10 mouse cellular contexts compared by ENCODE assay signal in the genomic region with DNA sequence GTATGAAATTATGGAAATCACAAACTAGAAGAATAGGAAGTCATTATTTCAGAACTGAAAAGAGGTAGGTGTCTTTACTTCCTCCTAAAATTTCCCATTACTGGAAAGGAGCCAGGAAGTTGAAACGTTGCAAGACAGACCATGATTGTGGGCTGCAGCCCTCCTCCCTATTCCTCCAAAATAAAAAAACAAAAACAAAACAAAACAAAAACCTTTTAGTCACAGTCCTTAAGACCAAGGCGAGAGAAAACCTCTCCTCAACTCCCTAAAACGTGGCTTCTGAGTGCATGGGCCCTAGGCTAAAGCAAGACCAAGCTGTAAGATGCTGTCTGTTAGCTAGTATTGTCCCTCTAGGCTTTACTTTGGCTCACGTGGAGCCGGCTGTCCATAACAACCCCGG. TPM values are rescaled to one million over a fixed set of nuclear protein-coding genes. Genes with fewer than 3 reads are reported as not detected.
A peak's percentile ranks its signal among the peaks of the same experiment; 100 is the strongest.
DNase-seq lines count a peak whose midpoint lies in the region; ATAC-seq and TF ChIP-seq lines count a peak whose summit lies in the region.
"Had no signal": no experiment of that assay in that cellular context is flagged by ENCODE, and none has a peak within 500 bp of the region (broad histone marks: within the 10 kb centered on the region; RNA-seq: fewer than 3 reads in every experiment).

No protein-coding gene starts in this region.

- peak overlapping the region; percentile 21; the same call in 1 of the 2 replicates for H3K4me3 ChIP-seq in kidney, postnatal 0 days (replicated peaks; ENCODE audit: low read depth, low read length)
- peak overlapping the region; percentile 94 for H3K4me3 ChIP-seq in forebrain, embryonic 10.5 days
- peak overlapping the region; percentile 80 for H3K4me3 ChIP-seq in hindbrain, embryonic 13.5 days
- peak overlapping the region; percentile 57 for H3K4me3 ChIP-seq in midbrain, postnatal 0 days (ENCODE audit: low read depth, low read length)

- peaks cover 49% of the 10 kb centered on the region for H3K27me3 ChIP-seq in kidney, postnatal 0 days (ENCODE audit: insufficient read depth, low read length)
- peaks cover 61% of the 10 kb centered on the region for H3K27me3 ChIP-seq in forebrain, embryonic 10.5 days (ENCODE audit: poor library complexity, severe bottlenecking)
- H3K27me3 ChIP-seq in hindbrain, embryonic 13.5 days: no peaks in the 10 kb centered on the region
- no peaks in the 10 kb centered on the region for H3K27me3 ChIP-seq in midbrain, postnatal 0 days (ENCODE audit: insufficient read depth, low read length)

- peaks cover 8% of the 10 kb centered on the region for H3K4me1 ChIP-seq in kidney, postnatal 0 days (replicated peaks; ENCODE audit: insufficient read depth, low read length)
- H3K4me1 ChIP-seq in forebrain, embryonic 10.5 days: peaks cover 83% of the 10 kb centered on the region
- peaks cover 63% of the 10 kb centered on the region for H3K4me1 ChIP-seq in hindbrain, embryonic 13.5 days (replicated peaks)
- peaks cover 3% of the 10 kb centered on the region; the same call in 1 of the 2 replicates for H3K4me1 ChIP-seq in midbrain, postnatal 0 days (ENCODE audit: insufficient read depth, low read length)

- WGBS in kidney, postnatal 0 days: 5% methylated on average over 6 of the region's 6 CpGs
- WGBS in forebrain, embryonic 10.5 days: 2% methylated on average over 6 of the region's 6 CpGs
- WGBS in hindbrain, embryonic 13.5 days: 2% methylated on average over 6 of the region's 6 CpGs
- 8% methylated on average over 6 of the region's 6 CpGs for WGBS in midbrain, postnatal 0 days

- H3K36me3 ChIP-seq in kidney, postnatal 0 days (ENCODE audit: insufficient read depth, low read length): no peaks in the 10 kb centered on the region
- H3K36me3 ChIP-seq in forebrain, embryonic 10.5 days (replicated peaks): no peaks in the 10 kb centered on the region
- H3K36me3 ChIP-seq in hindbrain, embryonic 13.5 days: no peaks in the 10 kb centered on the region
- H3K36me3 ChIP-seq in midbrain, postnatal 0 days (ENCODE audit: insufficient read depth, low read length): no peaks in the 10 kb centered on the region

- no peak for ATAC-seq in kidney, postnatal 0 days (replicated peaks; ENCODE audit: low FRiP score, low read depth)
- ATAC-seq in hindbrain, embryonic 13.5 days (ENCODE audit: low FRiP score): peak; percentile 1; the same call in 1 of the 2 replicates
- ATAC-seq in midbrain, postnatal 0 days (ENCODE audit: low FRiP score): peak; percentile 6; the same call in 1 of the 2 replicates

- no peak overlapping the region for H3K9ac ChIP-seq in kidney, postnatal 0 days (ENCODE audit: low read depth, low read length)
- peak overlapping the region; percentile 89 for H3K9ac ChIP-seq in hindbrain, embryonic 13.5 days
- H3K9ac ChIP-seq in midbrain, postnatal 0 days (replicated peaks; ENCODE audit: low read length, poor library complexity, severe bottlenecking): peak overlapping the region; percentile 92

- H3K4me2 ChIP-seq in kidney, postnatal 0 days (ENCODE audit: low read length): peak overlapping the region; percentile 68
- peak overlapping the region; percentile 95 for H3K4me2 ChIP-seq in hindbrain, embryonic 13.5 days
- peak overlapping the region; percentile 91 for H3K4me2 ChIP-seq in midbrain, postnatal 0 days (ENCODE audit: low read depth, low read length, poor library complexity, severe bottlenecking)

- H3K9me3 ChIP-seq in kidney, postnatal 0 days (replicated peaks; ENCODE audit: low read length): no peaks in the 10 kb centered on the region
- H3K9me3 ChIP-seq in forebrain, embryonic 10.5 days: no peaks in the 10 kb centered on the region
- no peaks in the 10 kb centered on the region for H3K9me3 ChIP-seq in hindbrain, embryonic 13.5 days
- no peaks in the 10 kb centered on the region for H3K9me3 ChIP-seq in midbrain, postnatal 0 days (ENCODE audit: low read length)

- H3K27ac ChIP-seq in kidney, postnatal 0 days: peak overlapping the region; percentile 66; the same call in 1 of the 2 replicates
- H3K27ac ChIP-seq in forebrain, embryonic 10.5 days: peak overlapping the region; percentile 99
- H3K27ac ChIP-seq in hindbrain, embryonic 13.5 days: peak overlapping the region; percentile 99
- H3K27ac ChIP-seq in midbrain, postnatal 0 days (ENCODE audit: low read depth, low read length): peak overlapping the region; percentile 99

- DNase-seq in kidney, postnatal 0 days (ENCODE audit: low spot score): no peak
- no peak for DNase-seq in kidney, postnatal 10 days
- no peak for DNase-seq in forebrain, embryonic 10.5 days (ENCODE audit: extremely low spot score, low spot score)
- DNase-seq in midbrain, postnatal 0 days (ENCODE audit: low spot score): no peak
- DNase-seq in right cerebral cortex, postnatal 36 days (ENCODE audit: low spot score in 2 of 2): no peak
- no peak for DNase-seq in cerebellum, adult 9-11 months
- DNase-seq: adrenal gland, postnatal 10 days had no signal

- no peak for TF ChIP-seq CTCF in kidney, postnatal 0 days (IDR thresholded peaks at IDR 0.05; ENCODE audit: low read depth)
- no peak for TF ChIP-seq CTCF in midbrain, postnatal 0 days (IDR thresholded peaks at IDR 0.05)

RNA-seq across cellular contexts. Expression of gene Pou3f3, which starts 11.7 kb away (rescaled TPM):
- 12.4 and 13.2 TPM in 2 replicates for polyA plus RNA-seq in kidney, postnatal 0 days (2015; fragmentation: Nextera tagmentation; extraction: Ambion mirVana)
- polyA plus RNA-seq in forebrain, embryonic 10.5 days (2016; fragmentation: Nextera tagmentation; extraction: Ambion mirVana): 13.4 and 14.4 TPM in 2 replicates
- polyA plus RNA-seq in hindbrain, embryonic 13.5 days (2015; fragmentation: Nextera tagmentation; extraction: Ambion mirVana): 17.4 and 18.2 TPM in 2 replicates
- total RNA-seq in midbrain, postnatal 0 days (2014; rRNA removed): 45.2 and 48.4 TPM in 2 replicates
- 11.5 and 12.0 TPM in 2 replicates for polyA plus RNA-seq in midbrain, postnatal 0 days (2015; fragmentation: Nextera tagmentation; extraction: Ambion mirVana)
- total RNA-seq: granulocyte monocyte progenitor cell, adult 5-6 weeks; megakaryocyte progenitor cell, adult 5-6 weeks had no signal

Comparison
In these comparisons a context has a peak if more than half of its experiments do, and no peak if none do; other contexts are left out.
1. H3K4me3 ChIP-seq: peak in every context shown above with its lines; median percentile 94 in forebrain, embryonic 10.5 days; 80 in hindbrain, embryonic 13.5 days; 57 in midbrain, postnatal 0 days; 21 in kidney, postnatal 0 days.